Mouse (Mus musculus): ENCODE measurements around the gene Ppp1r1a.

- no peak for TF ChIP-seq POLR2A (IDR thresholded peaks at IDR 0.05; ENCODE audit: insufficient read depth, low read depth, low read length)
- TF ChIP-seq CTCF (IDR thresholded peaks at IDR 0.05): no peak
Observed at GRCm38 (mm10) chr15:103514914-103515313, 22.9 kb downstream of the Ppp1r1a start.

All from heart, adult 2 months (tissue).